Mouse (Mus musculus): Measurements from ENCODE around the gene Ajuba.

Gene Ajuba

DNA sequence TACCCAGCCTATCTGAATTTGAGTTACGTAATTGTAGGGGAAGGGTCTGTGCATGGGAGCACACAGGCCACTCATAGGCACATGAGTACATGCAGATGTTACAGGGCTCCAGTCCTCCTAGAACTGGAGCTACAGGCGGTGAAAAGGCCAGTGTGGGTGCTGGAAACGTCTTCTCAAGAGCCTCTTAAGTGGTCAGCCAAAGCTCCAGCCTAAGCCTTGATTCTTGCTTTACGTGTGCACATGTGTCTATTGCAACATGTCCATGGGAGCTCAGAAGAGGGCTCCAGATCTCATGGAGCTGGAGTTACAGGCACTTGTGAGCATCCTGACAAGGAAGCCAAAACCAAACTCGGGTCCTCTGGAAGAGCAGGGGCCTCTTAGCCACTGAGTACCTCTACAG lies 32.7 kb downstream of the Ajuba start:
- no peak for DNase-seq (ENCODE audit: low spot score in 2 of 2)

DNA sequence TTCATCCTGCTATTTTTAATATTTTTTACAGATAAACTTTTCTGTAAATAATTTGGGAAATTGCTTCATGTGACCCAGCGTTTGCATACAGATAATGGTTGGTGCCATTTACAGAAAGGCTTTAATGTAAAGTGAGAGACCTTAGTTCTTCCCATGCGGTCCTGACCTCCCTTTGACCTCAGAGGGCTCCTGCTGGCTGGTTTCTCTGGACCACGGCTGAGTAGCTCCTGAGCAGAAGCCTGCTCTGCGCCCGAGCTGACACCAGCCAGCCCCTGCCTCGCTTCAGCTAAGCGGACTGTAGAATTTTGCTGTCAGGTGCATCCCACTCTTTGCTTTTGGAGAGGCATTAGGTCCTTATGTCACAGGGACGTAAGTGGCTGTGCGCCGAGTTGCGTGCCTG lies 36.6 kb downstream of the Ajuba start:
- DNase-seq (ENCODE audit: low spot score in 2 of 2), result no peak

DNA sequence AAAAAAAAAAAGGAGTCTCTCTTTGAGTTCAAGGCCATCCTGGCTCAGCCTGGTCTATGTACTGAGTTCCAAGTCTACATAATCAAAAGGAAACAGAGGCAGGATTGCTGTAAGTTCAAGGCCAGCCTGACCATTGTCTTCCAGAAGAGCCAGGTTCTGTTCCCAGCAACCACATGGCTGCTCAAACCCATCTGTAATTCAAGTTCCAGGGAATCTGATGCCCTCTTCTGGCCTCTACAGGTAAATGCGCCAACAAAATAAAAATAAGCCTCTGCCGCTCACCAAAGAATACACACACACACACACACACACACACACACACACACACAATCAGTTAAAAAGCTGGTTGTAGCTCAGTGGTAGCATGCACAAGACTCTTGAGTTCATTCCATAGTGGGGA lies 38.8 kb downstream of the Ajuba start:
- DNase-seq (ENCODE audit: low spot score in 2 of 2), result no peak

DNA sequence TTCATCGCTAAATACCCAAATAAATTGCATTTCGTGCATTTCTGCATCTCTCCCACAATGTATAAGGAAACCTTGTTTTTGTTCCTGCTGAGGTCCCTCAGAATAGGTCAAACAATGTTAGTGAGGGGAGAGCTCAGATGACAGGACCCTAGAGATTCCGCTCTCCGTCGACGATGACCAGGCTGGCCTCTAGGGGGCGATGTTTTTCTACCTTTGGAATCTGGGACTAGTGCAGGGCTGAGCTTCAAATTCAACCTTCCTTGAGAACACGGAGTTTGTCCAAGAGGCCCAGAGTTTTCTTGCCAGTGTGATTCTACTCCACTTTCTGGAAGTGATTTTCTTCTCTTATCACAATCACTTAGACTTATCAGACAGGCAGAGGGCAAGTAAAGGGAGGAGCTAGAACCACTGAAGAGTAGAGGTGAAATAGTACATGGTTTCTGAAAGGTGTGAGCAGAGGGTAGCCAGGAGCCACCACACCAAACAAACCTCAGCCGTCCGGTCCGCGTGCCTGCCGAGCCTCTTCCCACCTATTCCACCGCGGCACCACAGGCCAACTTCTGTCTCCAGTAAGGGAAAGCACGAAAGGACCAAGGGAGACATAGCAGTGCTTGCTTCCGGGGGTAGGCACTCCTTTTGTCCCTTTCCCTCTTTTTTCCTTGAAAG lies 48.8 kb downstream of the Ajuba start:
- peak; percentile 65 to 85 for DNase-seq (ENCODE audit: low spot score in 2 of 2)

DNA sequence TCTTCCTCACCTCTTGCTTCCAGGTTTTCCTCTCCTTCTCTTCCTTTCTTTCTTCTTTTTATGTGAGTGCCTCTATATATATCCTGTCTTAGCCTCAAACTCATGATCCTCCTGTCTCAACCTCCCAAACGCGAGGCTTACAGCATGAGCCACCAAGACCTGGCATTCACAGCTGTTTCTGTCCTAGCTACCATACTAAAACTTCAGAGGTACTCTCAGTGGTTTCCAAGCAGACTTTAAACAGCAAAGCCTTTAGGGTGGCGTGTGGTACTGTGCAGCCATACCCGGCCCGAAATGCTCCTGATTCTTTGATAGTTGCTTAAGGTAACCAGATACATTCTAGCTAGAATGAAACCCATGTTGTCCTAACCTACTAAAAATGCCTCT lies 49.4 kb downstream of the Ajuba start:
- DNase-seq (ENCODE audit: low spot score in 2 of 2), result no peak

DNA sequence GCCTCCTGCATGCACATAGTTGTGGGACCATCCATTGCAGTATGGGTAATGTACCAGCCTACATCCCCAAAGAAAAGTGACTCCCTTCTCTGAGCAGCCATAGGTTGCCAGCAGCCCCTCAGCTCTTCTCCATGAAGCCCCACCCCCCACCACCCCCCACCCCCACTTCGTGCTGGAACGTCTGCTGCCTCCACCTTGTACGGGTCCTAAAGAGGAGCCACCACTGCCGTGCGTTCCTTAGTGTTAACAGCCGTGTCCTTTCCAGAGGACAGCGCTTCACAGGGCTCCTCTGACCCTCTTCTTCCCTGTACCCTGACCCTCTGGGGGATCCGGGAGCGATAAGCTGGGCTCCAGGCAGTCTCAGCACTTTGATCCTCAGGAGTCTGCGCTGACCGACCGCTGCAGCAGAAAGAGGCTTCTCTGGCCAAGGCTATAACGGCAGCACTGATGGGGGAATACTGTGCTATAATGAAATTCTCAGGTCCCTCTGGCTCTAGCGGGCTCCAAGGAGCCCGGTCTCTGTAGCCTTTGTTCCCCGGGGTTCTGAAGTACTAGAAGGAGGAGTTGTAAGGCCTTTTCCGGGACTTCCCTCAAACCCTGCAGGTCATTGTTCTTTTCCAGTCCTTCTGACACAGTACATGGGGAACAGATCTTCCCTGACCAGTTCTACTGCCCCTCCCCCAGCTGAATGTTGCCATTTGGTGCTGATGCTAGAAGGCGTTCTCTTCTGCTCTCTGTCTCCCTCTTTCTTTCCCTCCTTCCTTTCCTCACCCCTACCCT lies 49.9 kb downstream of the Ajuba start:
- no peak for DNase-seq (ENCODE audit: low spot score in 2 of 2)

DNA sequence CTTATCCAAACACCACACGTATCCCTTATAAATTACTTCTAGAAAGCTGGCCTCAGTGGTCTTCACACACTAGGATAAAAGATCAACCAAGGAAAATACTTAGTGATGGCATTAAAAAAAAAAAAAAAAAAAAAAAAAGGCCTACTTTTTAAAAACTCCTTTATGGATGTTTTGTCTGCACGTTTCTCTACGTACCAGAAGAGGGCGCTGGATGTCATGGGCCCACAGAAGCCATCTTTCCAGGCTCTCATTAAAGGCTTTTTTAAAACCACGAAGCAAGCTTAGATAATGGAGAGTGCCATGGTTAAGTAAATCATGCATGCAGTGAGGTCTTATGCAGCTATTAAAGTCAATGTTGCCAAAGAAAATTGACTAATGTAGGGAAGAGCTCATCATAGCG lies 53.8 kb downstream of the Ajuba start:
- no peak for DNase-seq (ENCODE audit: low spot score in 2 of 2)

All from urinary bladder, postnatal 4 days (tissue).